Mouse (Mus musculus) layer of hippocampus, postnatal 36 days (tissue): ENCODE results near the gene Ifi203. TPM values are rescaled to one million over a fixed set of nuclear protein-coding genes. Genes with fewer than 3 reads are reported as not detected.
"Not testable (repeated sequence)": the region's sequence is repeated elsewhere in the genome, so short reads cannot be mapped to it uniquely, and the experiment has no call there.

ENCODE experiments used
- DNase-seq, 2 experiments: peaks; one replicate each; pipeline ENCODE4 v3.0.0; 2022
- total RNA-seq, 2 experiments: library from RNA; stranded (reverse); gene quantifications; 2 replicates each; pipeline ENCODE4 v1.2.3; 2021

Gene Ifi203
- 1 to 10 TPM; 5.2 to 5.6 TPM for total RNA-seq

DNA sequence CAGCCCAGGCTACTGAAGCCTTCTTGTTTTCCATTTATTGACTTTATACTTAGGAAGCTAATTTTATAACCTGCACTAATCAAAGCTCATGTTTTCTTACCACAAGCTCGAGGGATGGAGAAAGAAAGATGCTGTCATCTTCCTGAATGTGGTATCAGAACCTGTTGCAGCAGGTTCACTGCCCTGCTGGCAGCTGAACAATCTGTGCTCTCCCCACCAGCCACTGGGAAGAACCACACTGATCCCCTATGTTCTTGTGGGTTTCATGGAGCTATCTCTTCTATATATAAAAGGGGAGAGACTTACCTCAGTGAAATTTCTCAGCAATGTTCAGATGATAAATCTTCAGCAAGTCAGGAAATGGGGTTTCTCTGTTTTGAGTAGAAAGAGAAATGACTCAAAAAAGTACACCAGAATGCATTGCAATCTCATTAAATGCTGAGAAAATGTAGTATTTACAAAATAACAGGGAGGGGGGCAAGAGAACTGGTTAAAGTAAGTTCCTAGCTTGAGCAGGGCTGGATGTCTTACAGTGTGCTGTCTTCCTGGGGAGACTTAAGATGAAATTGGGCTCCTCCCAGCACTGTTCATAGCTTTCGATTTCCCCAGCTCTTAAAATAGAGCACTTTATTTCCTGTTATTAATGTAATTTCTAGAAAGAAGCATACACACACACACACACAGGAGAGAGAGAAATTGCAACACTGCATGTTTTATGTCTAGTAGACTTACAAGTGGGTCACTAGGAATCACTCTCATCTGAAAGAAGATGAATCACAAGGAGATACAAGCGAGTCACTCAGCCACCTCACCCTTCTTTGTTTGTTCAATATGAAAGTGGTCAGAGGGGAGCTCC, at the start of gene Ifi203, which contains the start of gene Mndal:
Gene Ifi203, minus strand, starts transcription at position 749 of the 856 bp plus-strand sequence.
Gene Mndal, minus strand, starts transcription at position 568 of the 856 bp plus-strand sequence.
- DNase-seq = not testable (repeated sequence)

DNA sequence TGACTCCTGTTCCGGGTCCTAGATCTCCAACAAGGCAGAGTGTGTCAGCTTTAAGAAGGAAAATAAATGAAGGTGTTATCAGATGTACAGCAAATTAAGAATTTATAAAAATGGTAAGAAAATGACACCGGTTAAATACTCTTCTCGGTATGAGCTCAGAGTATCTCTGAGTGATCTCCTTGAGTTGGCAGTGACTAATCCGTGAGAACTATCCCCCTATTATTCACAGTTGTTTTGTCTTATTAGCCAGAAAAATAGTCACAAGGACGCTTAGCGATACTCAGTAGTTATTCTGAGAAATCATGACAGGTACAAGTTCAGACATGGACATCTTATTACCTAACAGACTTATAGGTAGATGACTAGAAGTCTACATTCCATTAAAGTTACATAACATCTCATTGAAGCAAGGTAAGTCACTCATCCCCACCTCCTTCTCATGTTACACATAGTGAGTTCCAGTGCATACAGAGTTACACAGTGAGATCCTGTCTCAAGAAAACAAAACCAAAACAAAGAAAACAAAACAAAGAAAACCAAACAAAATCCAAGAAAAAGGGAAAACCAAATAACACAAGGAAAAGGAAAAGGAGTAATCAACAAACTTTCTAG, 40.3 kb upstream of the Ifi203 start, which contains the start of gene Ifi202b:
Gene Ifi202b, minus strand, starts transcription at position 51 of the 612 bp plus-strand sequence.
- not testable (repeated sequence) for DNase-seq

DNA sequence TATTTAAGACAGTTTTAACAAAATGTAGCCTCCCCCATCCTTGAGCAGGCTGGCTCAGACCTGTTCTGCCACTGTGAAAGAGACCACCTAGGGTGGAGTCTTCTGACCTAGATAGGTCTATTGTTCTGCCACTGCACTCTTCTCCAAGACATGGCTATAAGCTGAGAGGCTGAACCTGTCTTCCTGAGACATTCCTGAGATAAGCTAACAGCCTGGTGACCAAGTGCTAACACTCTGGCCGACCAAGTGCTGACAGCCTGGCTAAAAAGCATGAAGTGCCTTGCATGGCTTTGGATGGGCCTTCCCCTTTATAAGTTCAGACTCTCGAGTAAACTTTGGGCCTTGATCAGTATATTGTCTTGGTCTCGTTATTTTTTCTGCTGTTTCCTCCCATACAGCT, 38.6 kb upstream of the Ifi203 start:
- DNase-seq = not testable (repeated sequence)

- DNase-seq = no peak
Observed at GRCm38 (mm10) chr1:173977622-173978021, 35.1 kb upstream of the Ifi203 start.

- DNase-seq = no peak
Observed at GRCm38 (mm10) chr1:173973111-173973510, 30.6 kb upstream of the Ifi203 start.

DNA sequence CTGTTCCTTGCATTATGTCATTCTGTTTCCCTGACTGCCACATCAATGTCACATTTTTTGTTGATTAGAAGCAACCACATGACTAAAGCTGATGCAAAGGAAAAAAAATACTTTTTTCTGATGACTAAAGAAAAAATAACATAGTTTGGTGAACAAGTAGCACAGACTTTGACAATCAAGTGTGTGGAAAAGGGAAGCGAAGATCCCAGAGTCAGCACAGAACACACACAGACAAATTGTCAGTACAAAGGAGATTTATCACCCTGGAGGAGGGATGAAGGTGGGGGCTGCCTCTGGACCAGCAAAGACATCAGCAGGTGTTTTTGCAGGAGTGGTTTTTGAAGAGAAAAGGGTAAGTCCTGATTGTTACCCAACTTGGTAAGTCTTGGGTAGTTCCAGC, 19.0 kb upstream of the Ifi203 start:
- not testable (repeated sequence) for DNase-seq

DNA sequence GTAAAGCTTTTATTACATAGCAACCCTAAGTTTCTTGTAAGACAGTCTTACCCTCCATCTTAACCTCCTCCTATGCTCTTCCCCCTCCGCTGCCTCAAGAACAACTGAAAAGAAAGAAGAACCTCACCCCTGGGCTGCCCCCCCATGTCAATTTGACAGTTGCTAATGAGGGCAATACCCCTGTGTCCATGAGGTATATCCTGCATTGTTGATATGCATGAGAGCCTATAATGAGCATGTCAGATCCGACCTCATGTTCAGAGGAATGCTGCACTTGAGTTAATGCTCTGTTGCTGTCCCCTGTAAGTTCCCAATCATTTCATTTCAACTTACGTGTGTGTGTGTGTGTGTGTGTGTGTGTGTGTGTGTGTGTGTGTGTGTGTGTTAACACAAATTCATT, 17.5 kb upstream of the Ifi203 start:
- DNase-seq = not testable (repeated sequence)

GRCm38 (mm10) chr1:173955839-173956527, 13.5 kb upstream of the Ifi203 start:
- not testable (repeated sequence) for DNase-seq

DNA sequence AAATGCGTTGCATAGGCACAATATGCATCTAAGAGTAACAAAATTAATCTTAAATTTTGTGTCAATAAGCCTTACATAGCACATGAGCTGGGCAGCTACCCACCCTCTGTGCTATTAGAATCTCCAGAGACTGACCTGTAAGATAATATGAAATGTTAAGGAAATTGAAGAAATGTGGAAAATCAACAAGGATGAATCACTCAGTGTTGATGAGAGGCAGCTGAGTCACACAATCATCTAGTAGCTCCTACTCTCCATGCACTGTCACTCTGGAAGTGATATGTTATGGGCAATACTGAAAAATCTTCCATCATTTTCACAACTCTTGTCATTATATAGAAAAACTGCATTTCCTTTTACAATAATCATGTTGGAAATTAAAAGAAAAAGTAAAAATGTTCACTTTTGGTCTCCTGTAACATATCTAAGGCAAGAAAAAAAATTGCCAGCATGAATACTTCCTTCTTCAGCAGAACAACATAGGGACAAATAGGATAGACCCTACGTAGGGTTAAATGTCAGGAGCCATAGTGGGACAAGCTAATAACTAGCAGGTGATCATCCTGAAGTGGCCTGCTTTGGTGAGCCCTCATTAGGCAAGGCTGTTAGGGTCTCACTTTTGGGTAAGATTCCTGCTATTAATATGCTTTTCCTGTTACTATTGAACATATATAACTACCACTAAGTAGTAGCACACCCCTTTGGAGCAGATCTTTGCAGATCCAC, 12.8 kb upstream of the Ifi203 start:
- no peak for DNase-seq

DNA sequence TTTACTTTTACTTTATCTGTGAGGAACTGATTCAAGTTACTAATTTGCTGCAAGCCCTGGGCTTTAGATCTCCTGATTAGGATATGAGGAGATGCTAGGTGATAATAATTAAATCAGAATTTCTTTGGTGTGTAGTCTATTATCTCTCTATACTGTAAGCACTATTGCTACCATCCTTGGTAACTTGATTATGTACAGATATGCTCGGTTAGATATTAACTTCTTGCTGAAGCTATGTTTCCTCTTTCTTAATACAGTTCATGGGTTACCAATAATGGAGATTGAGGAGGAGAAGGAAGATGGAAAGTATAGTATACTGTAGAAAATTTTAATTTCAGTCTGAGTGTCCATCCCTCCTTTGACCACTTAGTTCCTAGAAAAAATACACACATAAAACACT, 11.1 kb upstream of the Ifi203 start:
- DNase-seq = no peak

DNA sequence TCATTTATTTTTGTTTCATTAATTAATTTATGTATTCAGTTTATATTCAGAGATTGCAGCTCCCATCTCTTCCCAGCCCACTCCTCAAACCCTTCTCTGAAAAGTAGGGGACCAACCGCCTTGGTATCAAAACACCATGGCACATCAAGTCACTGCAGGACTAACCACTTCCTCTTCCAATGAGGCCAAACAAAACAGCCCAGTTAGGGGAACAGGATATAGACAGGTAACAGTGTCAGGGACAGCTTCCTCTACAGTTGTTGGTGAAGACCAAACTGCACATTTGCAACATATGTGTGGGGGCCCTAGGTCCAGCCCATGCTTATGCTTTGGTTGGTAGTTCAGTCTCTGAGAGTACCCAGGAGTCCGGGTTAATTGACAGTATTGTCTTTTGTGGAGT, 6.6 kb upstream of the Ifi203 start:
- not testable (repeated sequence) for DNase-seq

DNA sequence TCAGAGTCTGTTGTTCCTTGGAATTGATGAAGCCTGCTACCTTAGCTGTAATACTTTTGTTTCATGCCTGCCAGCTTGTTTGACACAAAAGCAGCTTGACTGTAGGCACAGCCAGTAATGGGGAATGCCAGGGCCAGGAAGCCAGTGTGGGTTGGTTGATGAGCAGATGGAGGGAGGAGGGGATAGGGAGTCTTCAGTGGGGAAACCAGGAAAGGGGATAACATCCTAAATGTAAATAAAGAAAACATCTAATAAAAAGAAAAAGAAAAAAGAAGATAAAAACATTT, 251 bp upstream of the Ifi203 start:
- peak; percentile 53 to 58 for DNase-seq

GRCm38 (mm10) chr1:173941522-173941921, 950 bp downstream of the Ifi203 start:
- DNase-seq = not testable (repeated sequence)

- not testable (repeated sequence) for DNase-seq
Observed at GRCm38 (mm10) chr1:173919279-173919678, 23.2 kb downstream of the Ifi203 start.

GRCm38 (mm10) chr1:173914559-173914958, 27.9 kb downstream of the Ifi203 start:
- DNase-seq = no peak

DNA sequence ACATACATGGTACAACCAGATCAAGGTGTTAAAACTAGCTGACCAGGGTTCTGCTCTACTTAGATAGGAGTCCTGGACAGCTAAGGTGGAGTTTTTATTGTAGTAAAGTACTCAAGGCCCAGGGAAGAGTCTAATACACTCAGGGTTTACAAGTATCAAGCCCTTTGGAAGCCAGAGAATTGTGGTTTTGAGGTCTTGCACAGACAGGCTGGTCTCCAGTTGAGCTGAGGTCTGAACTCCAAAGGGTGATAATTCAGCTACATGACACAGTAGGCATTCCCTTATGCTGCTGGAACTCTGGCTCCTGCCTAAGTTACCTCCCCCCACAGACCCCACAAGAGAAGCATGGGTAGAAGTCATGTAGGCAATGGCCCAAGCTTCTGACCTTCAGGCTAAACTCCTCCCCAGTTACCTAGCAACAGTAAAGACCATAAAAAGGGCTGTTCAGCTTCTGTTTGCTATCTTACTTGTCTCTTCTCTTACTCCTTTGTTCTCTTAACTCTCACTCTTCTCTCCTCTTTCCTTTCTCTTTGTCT, 29.1 kb downstream of the Ifi203 start:
- not testable (repeated sequence) for DNase-seq

DNA sequence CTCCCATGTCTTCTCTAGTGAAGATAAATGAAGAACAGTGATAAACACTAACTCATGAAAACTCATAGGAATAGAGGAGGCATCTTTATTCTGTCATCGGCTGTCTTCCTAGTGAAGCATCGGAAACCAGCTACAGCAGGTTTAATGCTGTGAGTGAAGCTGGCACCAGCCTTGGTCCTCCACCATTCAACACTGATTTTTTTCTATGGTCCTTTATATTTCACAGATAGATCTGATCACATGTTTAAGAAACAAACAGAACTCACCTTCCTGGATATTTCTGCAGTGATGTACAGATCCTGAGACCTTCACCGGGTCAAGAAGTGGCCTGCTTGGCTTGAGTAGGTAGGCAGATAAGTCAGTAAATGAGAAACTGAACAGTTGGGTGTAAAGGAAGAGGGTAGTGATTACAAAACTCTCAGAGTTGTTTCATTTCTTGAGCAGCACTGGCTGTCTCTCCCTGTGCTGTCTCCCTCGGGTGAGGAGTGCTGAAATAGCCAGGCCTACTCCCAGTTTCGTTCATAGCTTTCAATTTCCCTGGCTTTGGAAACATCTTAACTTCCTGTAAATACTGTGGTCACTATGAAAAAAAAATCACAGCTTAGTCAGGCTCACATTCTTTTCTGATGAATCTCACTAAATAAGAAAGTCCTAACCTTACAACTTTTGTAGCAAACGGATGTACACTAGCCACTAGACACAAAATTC, 29.8 kb downstream of the Ifi203 start, which contains the start of gene Ifi211:
Gene Ifi211, minus strand, starts transcription at position 499 of the 708 bp plus-strand sequence.
- DNase-seq = not testable (repeated sequence)

GRCm38 (mm10) chr1:173911808-173912464, 30.5 kb downstream of the Ifi203 start:
- DNase-seq = no peak

GRCm38 (mm10) chr1:173908390-173908789, 34.1 kb downstream of the Ifi203 start:
- not testable (repeated sequence) for DNase-seq

DNA sequence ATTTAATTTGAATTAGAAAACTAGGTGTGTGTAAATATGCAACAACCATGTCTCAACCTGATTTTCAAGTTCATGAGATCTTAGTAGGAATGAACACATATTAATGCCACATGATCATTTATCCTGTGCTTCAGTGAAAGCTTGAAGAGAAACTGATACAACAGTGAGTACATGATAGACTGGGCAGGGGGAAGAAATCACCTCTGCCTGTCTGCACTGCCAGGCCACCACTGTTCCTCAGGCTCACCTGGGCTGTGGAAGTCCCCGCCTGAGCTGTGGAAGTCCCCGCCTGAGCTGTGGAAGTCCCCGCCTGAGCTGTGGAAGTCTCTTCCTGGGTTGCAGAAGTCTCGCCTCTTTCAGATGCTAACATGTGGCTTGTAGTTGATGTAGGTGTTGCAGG, 36.6 kb downstream of the Ifi203 start:
- not testable (repeated sequence) for DNase-seq

DNA sequence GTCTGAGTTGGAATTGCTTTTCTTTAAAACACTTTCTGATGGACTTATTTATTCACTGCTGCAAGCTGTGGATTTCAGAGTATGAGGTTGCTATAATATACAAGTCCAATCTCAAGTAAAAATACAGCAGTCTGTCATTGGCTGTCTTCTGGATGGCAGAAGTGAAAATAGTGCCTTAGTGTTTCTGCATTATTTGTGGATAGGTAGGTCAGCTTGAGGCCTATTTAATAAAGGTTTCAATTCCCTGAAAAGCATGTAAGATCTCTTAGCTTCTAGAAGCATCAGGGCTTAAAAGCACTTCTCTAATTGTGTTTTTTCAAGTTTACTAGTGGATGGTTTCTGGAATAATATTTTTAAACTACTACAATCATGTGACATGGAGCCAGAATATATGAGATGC, 52.7 kb downstream of the Ifi203 start:
- not testable (repeated sequence) for DNase-seq
